Mouse (Mus musculus): Measurements from ENCODE around the gene Nrm. TPM values are rescaled to one million over a fixed set of nuclear protein-coding genes. Genes with fewer than 3 reads are reported as not detected.
A peak's percentile ranks its signal among the peaks of the same experiment; 100 is the strongest.

Nrm gene
- total and polyA plus RNA-seq, 3 experiments: 11.1 to 49.9 TPM; not detected in 1

- TF ChIP-seq EP300 (IDR thresholded peaks at IDR 0.05; ENCODE audit: low read depth in 1 of 2, low read length in 2 of 2) (no peak; a peak in 1 of 4 replicates), MYB (IDR thresholded peaks at IDR 0.05; ENCODE audit: low read depth, low read length) (no peak), NRF1 (IDR thresholded peaks at IDR 0.05; ENCODE audit: insufficient read depth, low read depth, low read length, poor library complexity, severe bottlenecking) (peak; percentile 61), MAX (IDR thresholded peaks at IDR 0.05; ENCODE audit: low read length) (no peak; the same call in 1 of the 2 replicates), MAZ (IDR thresholded peaks at IDR 0.05; ENCODE audit: low read depth, low read length) (peak; percentile 20; the same call in 1 of the 2 replicates)
These were observed 18.3 kb downstream of the Nrm start, which contains the start of gene Dhx16 (continued) for GRCm38 (mm10) chr17:35879245-35880057.

DNA sequence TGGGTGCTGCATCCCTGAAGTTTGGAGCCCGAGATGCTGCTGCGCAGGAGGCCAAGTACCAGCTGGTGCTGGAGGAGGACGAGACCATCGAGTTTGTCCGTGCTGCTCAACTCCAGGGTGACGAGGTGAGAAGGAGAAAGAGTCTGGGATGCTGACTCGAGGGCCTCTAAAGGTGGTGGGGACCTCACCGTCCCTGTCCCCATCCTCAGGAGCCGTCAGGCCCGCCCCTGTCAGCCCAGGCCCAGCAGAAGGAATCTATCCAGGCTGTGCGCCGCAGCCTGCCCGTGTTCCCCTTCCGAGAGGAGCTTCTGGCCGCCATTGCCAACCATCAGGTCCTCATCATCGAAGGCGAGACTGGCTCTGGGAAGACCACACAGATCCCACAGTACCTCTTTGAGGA lies 21.8 kb downstream of the Nrm start:
- Histone ChIP-seq H3K9me3 (replicated peaks; ENCODE audit: insufficient read depth, low read length) (no peaks in the 10 kb centered on the region), H3K36me3 (ENCODE audit: control insufficient read depth in 1 of 2, insufficient read depth in 2 of 2, low read length in 2 of 2) (peaks cover 2 to 4% of the 10 kb centered on the region in 2 experiments; a peak in 2 of 4 replicates), H3K4me1 (ENCODE audit: control insufficient read depth in 1 of 2, insufficient read depth in 2 of 2, low read length in 2 of 2) (peaks cover 2 to 7% of the 10 kb centered on the region in 2 experiments; a peak in 2 of 4 replicates), H3K27ac (ENCODE audit: control insufficient read depth, low read depth, low read length) (no peak overlapping the region), H3K4me3 (ENCODE audit: control insufficient read depth in 1 of 2, insufficient read depth in 1 of 2, low read depth in 2 of 2, low read length in 2 of 2) (no peak overlapping the region), H3K27me3 (ENCODE audit: control insufficient read depth in 1 of 2, insufficient read depth in 2 of 2, low read length in 2 of 2) (no peaks in the 10 kb centered on the region), H3K9ac (ENCODE audit: control insufficient read depth, low read depth, low read length, poor library complexity, severe bottlenecking) (no peak overlapping the region), H3K79me2 (ENCODE audit: control insufficient read depth, insufficient read depth, low read length, poor library complexity) (peaks cover 14% of the 10 kb centered on the region)
- no peak for DNase-seq (ENCODE audit: low read depth, low spot score)
- no peak for TF ChIP-seq NELFE (IDR thresholded peaks at IDR 0.05; ENCODE audit: low read depth, low read length)
- TF ChIP-seq MYB (IDR thresholded peaks at IDR 0.05; ENCODE audit: low read depth, low read length): no peak

DNA sequence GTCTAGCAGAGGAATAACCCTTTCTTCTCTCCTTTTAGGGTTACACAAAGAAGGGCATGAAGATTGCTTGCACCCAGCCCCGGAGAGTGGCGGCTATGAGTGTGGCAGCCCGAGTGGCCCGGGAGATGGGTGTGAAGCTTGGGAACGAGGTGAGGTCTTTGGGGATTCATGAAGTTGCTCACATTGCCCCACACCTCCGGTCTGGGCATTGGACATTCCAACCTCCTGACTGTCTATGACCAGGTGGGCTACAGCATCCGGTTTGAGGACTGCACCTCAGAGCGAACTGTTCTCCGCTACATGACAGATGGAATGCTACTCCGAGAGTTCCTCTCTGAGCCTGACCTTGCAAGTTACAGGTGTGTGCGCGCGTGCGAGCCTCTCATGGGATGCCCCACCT lies 22.7 kb downstream of the Nrm start:
- no peak for TF ChIP-seq POLR2AphosphoS2 (IDR thresholded peaks at IDR 0.05; ENCODE audit: low read length)
- TF ChIP-seq USF2 (IDR thresholded peaks at IDR 0.05; ENCODE audit: borderline replicate concordance in 1 of 2, insufficient read depth in 1 of 2, low read depth in 1 of 2, low read length in 2 of 2): no peak
- TF ChIP-seq GATA1 (IDR thresholded peaks at IDR 0.05; ENCODE audit: low read depth, low read length): no peak
- TF ChIP-seq USF1 (IDR thresholded peaks at IDR 0.05; ENCODE audit: low read depth, low read length): no peak
- TF ChIP-seq RCOR1 (IDR thresholded peaks at IDR 0.05; ENCODE audit: low read depth, low read length): no peak
- TF ChIP-seq ZMIZ1 (IDR thresholded peaks at IDR 0.05; ENCODE audit: low read depth, low read length): no peak
- TF ChIP-seq TCF12 (IDR thresholded peaks at IDR 0.05; ENCODE audit: low read depth, low read length): no peak
- no peak for TF ChIP-seq POLR2A (IDR thresholded peaks at IDR 0.05; ENCODE audit: control insufficient read depth in 1 of 2, insufficient read depth in 1 of 2, low read depth in 1 of 2, low read length in 2 of 2, poor library complexity in 1 of 2)
- TF ChIP-seq CHD1 (IDR thresholded peaks at IDR 0.05; ENCODE audit: low read depth, low read length): no peak
- no peak for TF ChIP-seq JUND (IDR thresholded peaks at IDR 0.05; ENCODE audit: low read depth, low read length)
- TF ChIP-seq BHLHE40 (IDR thresholded peaks at IDR 0.05; ENCODE audit: borderline replicate concordance, low read depth, low read length): no peak
- no peak for TF ChIP-seq SMC3 (IDR thresholded peaks at IDR 0.05; ENCODE audit: low read depth, low read length)
- no peak for TF ChIP-seq TBP (IDR thresholded peaks at IDR 0.05; ENCODE audit: low read depth, low read length)
- no peak for TF ChIP-seq CTCF (IDR thresholded peaks at IDR 0.05 in 2 of 3, conservative IDR thresholded peaks at IDR 0.05 in 1 of 3; ENCODE audit: control insufficient read depth in 1 of 3, insufficient read depth in 1 of 3, low read depth in 2 of 3, low read length in 3 of 3, poor library complexity in 1 of 3, severe bottlenecking in 1 of 3)
- no peak for TF ChIP-seq RAD21 (IDR thresholded peaks at IDR 0.05; ENCODE audit: low read depth, low read length)
- no peak for TF ChIP-seq MAFK (IDR thresholded peaks at IDR 0.05; ENCODE audit: borderline replicate concordance, low read depth, low read length)
- TF ChIP-seq TAL1 (IDR thresholded peaks at IDR 0.05; ENCODE audit: low read length): no peak
- Histone ChIP-seq H3K79me2 (ENCODE audit: control insufficient read depth, insufficient read depth, low read length, poor library complexity) (peaks cover 14% of the 10 kb centered on the region), H3K9ac (ENCODE audit: control insufficient read depth, low read depth, low read length, poor library complexity, severe bottlenecking) (no peak overlapping the region), H3K27ac (ENCODE audit: control insufficient read depth, low read depth, low read length) (no peak overlapping the region), H3K4me1 (ENCODE audit: control insufficient read depth in 1 of 2, insufficient read depth in 2 of 2, low read length in 2 of 2) (peaks cover 2 to 7% of the 10 kb centered on the region in 2 experiments; a peak in 2 of 4 replicates), H3K27me3 (ENCODE audit: control insufficient read depth in 1 of 2, insufficient read depth in 2 of 2, low read length in 2 of 2) (no peaks in the 10 kb centered on the region), H3K9me3 (replicated peaks; ENCODE audit: insufficient read depth, low read length) (no peaks in the 10 kb centered on the region), H3K36me3 (ENCODE audit: control insufficient read depth in 1 of 2, insufficient read depth in 2 of 2, low read length in 2 of 2) (peaks cover 2 to 4% of the 10 kb centered on the region in 2 experiments; a peak in 2 of 4 replicates), H3K4me3 (ENCODE audit: control insufficient read depth in 1 of 2, insufficient read depth in 1 of 2, low read depth in 2 of 2, low read length in 2 of 2) (no peak overlapping the region)
- no peak for DNase-seq (ENCODE audit: low read depth, low spot score)

Measured in MEL (cell line).